Mouse (Mus musculus) MEL (cell line): ENCODE measurements around the gene Brd1. TPM values are rescaled to one million over a fixed set of nuclear protein-coding genes. Genes with fewer than 3 reads are reported as not detected.

Experiments used
- DNase-seq: peaks from one replicate; pipeline ENCODE4 v3.0.0; 2011; ENCODE audit warnings: low read depth, low spot score
- H3K27ac ChIP-seq: 2 replicates; pipeline ENCODE4 v1.5.1; 2012; ENCODE audit warnings: low read depth, mild to moderate bottlenecking, control low read depth, low read length, moderate library complexity; ENCODE audit not compliant: control insufficient read depth
- H3K27me3 ChIP-seq, 2 experiments: fragments of 150-350 bp in 1 of 2; sonication (generic) in 1 of 2; 2 replicates each; pipeline ENCODE4 v1.6.1; 2012; ENCODE audit warnings: low read length in 2 of 2, mild to moderate bottlenecking in 2 of 2, improper control_type of control experiment in 1 of 2, moderate library complexity in 1 of 2; ENCODE audit not compliant: insufficient read depth in 2 of 2, control insufficient read depth in 1 of 2
- H3K36me3 ChIP-seq, 2 experiments: 2 replicates each; pipeline ENCODE4 v1.6.1; 2012 to 2014; ENCODE audit warnings: low read length in 2 of 2, improper control_type of control experiment in 1 of 2, inconsistent platforms in 1 of 2, mild to moderate bottlenecking in 1 of 2; ENCODE audit not compliant: insufficient read depth in 2 of 2, control insufficient read depth in 1 of 2
- H3K4me1 ChIP-seq, 2 experiments: fragments of 150-350 bp in 1 of 2; sonication (generic) in 1 of 2; 2 replicates each; pipeline ENCODE4 v1.6.1; 2012; ENCODE audit warnings: low read length in 2 of 2, improper control_type of control experiment in 1 of 2, mild to moderate bottlenecking in 1 of 2; ENCODE audit not compliant: insufficient read depth in 2 of 2, control insufficient read depth in 1 of 2
- H3K4me3 ChIP-seq, 2 experiments: fragments of 150-350 bp in 1 of 2; sonication (generic) in 1 of 2; 2 replicates each; pipeline ENCODE4 v1.5.1; 2012; ENCODE audit warnings: low read depth in 2 of 2, low read length in 2 of 2, mild to moderate bottlenecking in 2 of 2, moderate library complexity in 2 of 2, control low read depth in 1 of 2, improper control_type of control experiment in 1 of 2; ENCODE audit not compliant: control insufficient read depth in 1 of 2, insufficient read depth in 1 of 2
- H3K79me2 ChIP-seq: 2 replicates; pipeline ENCODE4 v1.6.1; 2012; ENCODE audit warnings: mild to moderate bottlenecking, low read length, moderate library complexity; ENCODE audit not compliant: control insufficient read depth, poor library complexity, insufficient read depth
- H3K9ac ChIP-seq: 2 replicates; pipeline ENCODE4 v1.6.1; 2012; ENCODE audit warnings: low read depth, mild to moderate bottlenecking, control low read depth, low read length, moderate library complexity; ENCODE audit not compliant: control insufficient read depth, poor library complexity, severe bottlenecking
- H3K9me3 ChIP-seq: fragments of 150-350 bp; sonication (generic); replicated peaks from 2 replicates; pipeline ENCODE4 v1.6.1; 2012; ENCODE audit warnings: mild to moderate bottlenecking, low read length, improper control_type of control experiment, moderate library complexity; ENCODE audit not compliant: insufficient read depth
- BHLHE40 ChIP-seq: IDR thresholded peaks from 2 replicates; pipeline ENCODE4 v1.6.1; 2012; ENCODE audit warnings: low read depth, mild to moderate bottlenecking, inconsistent platforms, low read length, improper control_type of control experiment, borderline replicate concordance
- CTCF ChIP-seq, 3 experiments: IDR thresholded peaks in 2 of 3; conservative IDR thresholded peaks in 1 of 3; 2 replicates each; pipeline ENCODE4 v1.5.1; 2011 to 2012; ENCODE audit warnings: low read length in 3 of 3, low read depth in 2 of 3, mild to moderate bottlenecking in 2 of 3, improper control_type of control experiment in 1 of 3, inconsistent platforms in 1 of 3, mixed read lengths in 1 of 3, moderate library complexity in 1 of 3; ENCODE audit not compliant: control insufficient read depth in 1 of 3, insufficient read depth in 1 of 3, poor library complexity in 1 of 3, severe bottlenecking in 1 of 3
- ELF1 ChIP-seq: IDR thresholded peaks from 2 replicates; pipeline ENCODE4 v1.6.1; 2014; ENCODE audit warnings: low read depth, mild to moderate bottlenecking, inconsistent platforms, low read length, improper control_type of control experiment, moderate library complexity
- EP300 ChIP-seq, 2 experiments: IDR thresholded peaks; 2 replicates each; pipeline ENCODE4 v1.6.1; 2011; ENCODE audit warnings: improper control_type of control experiment in 2 of 2, low read length in 2 of 2, low read depth in 1 of 2, mild to moderate bottlenecking in 1 of 2
- ETS1 ChIP-seq: IDR thresholded peaks from 2 replicates; pipeline ENCODE4 v1.6.1; 2012; ENCODE audit warnings: low read depth, mild to moderate bottlenecking, inconsistent platforms, low read length, improper control_type of control experiment, moderate library complexity
- HCFC1 ChIP-seq: IDR thresholded peaks from 2 replicates; pipeline ENCODE4 v1.6.1; 2012; ENCODE audit warnings: low read depth, mild to moderate bottlenecking, inconsistent platforms, low read length, improper control_type of control experiment, moderate library complexity
- JUND ChIP-seq: IDR thresholded peaks from 2 replicates; pipeline ENCODE4 v1.6.1; 2011; ENCODE audit warnings: low read depth, mild to moderate bottlenecking, improper control_type of control experiment, low read length
- KAT2A ChIP-seq: conservative IDR thresholded peaks from 2 replicates; pipeline ENCODE4 v1.6.1; 2012; ENCODE audit warnings: low read depth, low read length, improper control_type of control experiment, inconsistent platforms
- MAFK ChIP-seq: IDR thresholded peaks from 2 replicates; pipeline ENCODE4 v1.6.1; 2011; ENCODE audit warnings: low read depth, mild to moderate bottlenecking, low read length, improper control_type of control experiment, borderline replicate concordance
- MAX ChIP-seq: IDR thresholded peaks from 2 replicates; pipeline ENCODE4 v1.6.1; 2011; ENCODE audit warnings: low read length, improper control_type of control experiment
- MAZ ChIP-seq: IDR thresholded peaks from 2 replicates; pipeline ENCODE4 v1.6.1; 2012; ENCODE audit warnings: low read depth, mild to moderate bottlenecking, inconsistent platforms, low read length, improper control_type of control experiment
- MXI1 ChIP-seq: IDR thresholded peaks from 2 replicates; pipeline ENCODE4 v1.6.1; 2011; ENCODE audit warnings: mild to moderate bottlenecking, low read depth, low read length, improper control_type of control experiment
- MYB ChIP-seq: IDR thresholded peaks from 2 replicates; pipeline ENCODE4 v1.6.1; 2011; ENCODE audit warnings: mild to moderate bottlenecking, low read depth, low read length, improper control_type of control experiment
- MYC ChIP-seq: IDR thresholded peaks from 2 replicates; pipeline ENCODE4 v1.6.1; 2011; ENCODE audit warnings: low read depth, mild to moderate bottlenecking, low read length, improper control_type of control experiment, moderate library complexity
- NELFE ChIP-seq: IDR thresholded peaks from 2 replicates; pipeline ENCODE4 v1.6.1; 2011; ENCODE audit warnings: low read depth, low read length, improper control_type of control experiment
- POLR2AphosphoS2 ChIP-seq: IDR thresholded peaks from 2 replicates; pipeline ENCODE4 v1.6.1; 2011; ENCODE audit warnings: low read length, improper control_type of control experiment
- POLR2AphosphoS5 ChIP-seq: IDR thresholded peaks from 2 replicates; pipeline ENCODE4 v1.6.1; 2012; ENCODE audit warnings: low read depth, borderline replicate concordance, mild to moderate bottlenecking, inconsistent platforms, low read length, moderate library complexity, mixed read lengths
- RCOR1 ChIP-seq: IDR thresholded peaks from 2 replicates; pipeline ENCODE4 v1.6.1; 2012; ENCODE audit warnings: low read depth, mild to moderate bottlenecking, inconsistent platforms, low read length, improper control_type of control experiment
- SIN3A ChIP-seq: IDR thresholded peaks from 2 replicates; pipeline ENCODE4 v1.6.1; 2012; ENCODE audit warnings: low read length, improper control_type of control experiment, inconsistent platforms
- SMC3 ChIP-seq: IDR thresholded peaks from 2 replicates; pipeline ENCODE4 v1.6.1; 2011; ENCODE audit warnings: low read depth, low read length, improper control_type of control experiment
- TAL1 ChIP-seq: IDR thresholded peaks from 2 replicates; pipeline ENCODE4 v1.6.1; 2012; ENCODE audit warnings: mild to moderate bottlenecking, inconsistent platforms, low read length, moderate library complexity, mixed read lengths
- TBP ChIP-seq: IDR thresholded peaks from 2 replicates; pipeline ENCODE4 v1.8.0; 2011; ENCODE audit warnings: low read depth, low read length, improper control_type of control experiment
- USF1 ChIP-seq: IDR thresholded peaks from 2 replicates; pipeline ENCODE4 v1.6.1; 2014; ENCODE audit warnings: low read depth, mild to moderate bottlenecking, inconsistent platforms, low read length, improper control_type of control experiment, moderate library complexity
- USF2 ChIP-seq, 2 experiments: IDR thresholded peaks; 2 replicates each; pipeline ENCODE4 v1.6.1; 2011 to 2012; ENCODE audit warnings: improper control_type of control experiment in 2 of 2, low read length in 2 of 2, borderline replicate concordance in 1 of 2, inconsistent platforms in 1 of 2, low read depth in 1 of 2, mild to moderate bottlenecking in 1 of 2; ENCODE audit not compliant: insufficient read depth in 1 of 2
- ZC3H11A ChIP-seq: IDR thresholded peaks from 2 replicates; pipeline ENCODE4 v1.6.1; 2012; ENCODE audit warnings: low read depth, mild to moderate bottlenecking, inconsistent platforms, low read length, improper control_type of control experiment
- ZKSCAN1 ChIP-seq: IDR thresholded peaks from 2 replicates; pipeline ENCODE4 v1.6.1; 2012; ENCODE audit warnings: low read depth, mild to moderate bottlenecking, inconsistent platforms, low read length, improper control_type of control experiment, moderate library complexity
- ZNF384 ChIP-seq: IDR thresholded peaks from 2 replicates; pipeline ENCODE4 v1.6.1; 2012; ENCODE audit warnings: low read depth, mild to moderate bottlenecking, inconsistent platforms, low read length, improper control_type of control experiment
- polyA plus RNA-seq, 2 experiments: library from polyadenylated mRNA; stranded (reverse) in 1 of 2; unstranded in 1 of 2; fragments of >175 nt in 1 of 2; fragments of >200 nt in 1 of 2; gene quantifications; 2 replicates each; pipeline versions ENCODE4 v1.2.1 to v1.2.4; 2012; ENCODE audit warnings: low replicate concordance in 2 of 2, low read depth in 1 of 2; ENCODE audit not compliant: insufficient read length in 2 of 2, insufficient read depth in 1 of 2, missing spikeins in 1 of 2
- total RNA-seq: library from RNA; depleted of rRNA; stranded (reverse); fragments of 300-350 nt; gene quantifications from 2 replicates; pipeline ENCODE4 v1.2.3, GENCODE M21; 2012

Gene Brd1
- total and polyA plus RNA-seq, 3 experiments, result 33.7 to 72.7 (median 43.1) TPM

GRCm38 (mm10) chr15:88688120-88688519 is 45.9 kb downstream of the Brd1 start:
- H3K27me3 ChIP-seq, result no peaks in the 10 kb centered on the region
- no peak for TF ChIP-seq MAFK
- TF ChIP-seq TBP, result no peak
- TF ChIP-seq HCFC1, result no peak
- TF ChIP-seq MYC, result no peak
- no peak for TF ChIP-seq CTCF (IDR thresholded peaks at IDR 0.05 in 2 of 3, conservative IDR thresholded peaks at IDR 0.05 in 1 of 3; ENCODE audit: control insufficient read depth in 1 of 3, insufficient read depth in 1 of 3, low read depth in 2 of 3, low read length in 3 of 3, poor library complexity in 1 of 3, severe bottlenecking in 1 of 3)
- no peak for TF ChIP-seq RCOR1
- TF ChIP-seq KAT2A, result no peak
- TF ChIP-seq MYB, result no peak
- TF ChIP-seq JUND, result no peak
- no peak for TF ChIP-seq POLR2AphosphoS2
- no peak for TF ChIP-seq BHLHE40
- TF ChIP-seq ZNF384, result no peak
- TF ChIP-seq NELFE, result no peak
- H3K4me1 ChIP-seq, result no peaks in the 10 kb centered on the region
- no peak overlapping the region for H3K9ac ChIP-seq
- no peak overlapping the region for H3K27ac ChIP-seq
- DNase-seq, result no peak
- no peaks in the 10 kb centered on the region for H3K9me3 ChIP-seq
- no peaks in the 10 kb centered on the region for H3K79me2 ChIP-seq
- no peak overlapping the region for H3K4me3 ChIP-seq
- H3K36me3 ChIP-seq, result peaks cover 0 to 8% of the 10 kb centered on the region in 2 experiments; a peak in 1 of 4 replicates

GRCm38 (mm10) chr15:88686725-88687124 is 47.3 kb downstream of the Brd1 start:
- Histone ChIP-seq H3K9me3 (no peaks in the 10 kb centered on the region), H3K27me3 (no peaks in the 10 kb centered on the region), H3K27ac (no peak overlapping the region), H3K79me2 (no peaks in the 10 kb centered on the region), H3K4me1 (no peaks in the 10 kb centered on the region), H3K4me3 (no peak overlapping the region), H3K9ac (no peak overlapping the region), H3K36me3 (peaks cover 0 to 4% of the 10 kb centered on the region in 2 experiments; a peak in 1 of 4 replicates)
- TF ChIP-seq ZKSCAN1, result peak; percentile 84
- TF ChIP-seq CTCF (IDR thresholded peaks at IDR 0.05 in 2 of 3, conservative IDR thresholded peaks at IDR 0.05 in 1 of 3; ENCODE audit: control insufficient read depth in 1 of 3, insufficient read depth in 1 of 3, low read depth in 2 of 3, low read length in 3 of 3, poor library complexity in 1 of 3, severe bottlenecking in 1 of 3), result no peak
- no peak for DNase-seq

GRCm38 (mm10) chr15:88684039-88684438 is 50.0 kb downstream of the Brd1 start:
- H3K36me3 ChIP-seq, result peaks cover 0 to 4% of the 10 kb centered on the region in 2 experiments; a peak in 1 of 4 replicates
- no peak overlapping the region for H3K4me3 ChIP-seq
- no peaks in the 10 kb centered on the region for H3K79me2 ChIP-seq
- peaks cover 0 to 8% of the 10 kb centered on the region in 2 experiments; a peak in 2 of 4 replicates for H3K4me1 ChIP-seq
- H3K27ac ChIP-seq, result no peak overlapping the region
- H3K27me3 ChIP-seq, result no peaks in the 10 kb centered on the region
- no peak overlapping the region for H3K9ac ChIP-seq
- no peaks in the 10 kb centered on the region for H3K9me3 ChIP-seq
- no peak for DNase-seq
- TF ChIP-seq BHLHE40, result no peak
- no peak for TF ChIP-seq ZC3H11A
- no peak for TF ChIP-seq POLR2AphosphoS2
- TF ChIP-seq ELF1, result no peak
- no peak for TF ChIP-seq SIN3A
- no peak for TF ChIP-seq ETS1
- TF ChIP-seq JUND, result no peak
- TF ChIP-seq SMC3, result no peak
- no peak for TF ChIP-seq TAL1
- TF ChIP-seq USF1, result no peak
- no peak for TF ChIP-seq MAX
- no peak for TF ChIP-seq POLR2AphosphoS5
- no peak for TF ChIP-seq MYC
- TF ChIP-seq MXI1, result no peak
- TF ChIP-seq MAZ, result no peak
- no peak for TF ChIP-seq MYB
- TF ChIP-seq USF2 (IDR thresholded peaks at IDR 0.05; ENCODE audit: borderline replicate concordance in 1 of 2, insufficient read depth in 1 of 2, low read depth in 1 of 2, low read length in 2 of 2), result no peak
- TF ChIP-seq EP300 (IDR thresholded peaks at IDR 0.05; ENCODE audit: low read depth in 1 of 2, low read length in 2 of 2), result no peak
- no peak for TF ChIP-seq MAFK
